ENCODE assay signal across 26 mouse cellular contexts in genomic region chr6:127418322-127418721, GRCm38 (mm10). TPM values are rescaled to one million over a fixed set of nuclear protein-coding genes. Genes with fewer than 3 reads are reported as not detected.
DNase-seq lines count a peak whose midpoint lies in the region; ATAC-seq and TF ChIP-seq lines count a peak whose summit lies in the region.
"Had no signal": no experiment of that assay in that cellular context is flagged by ENCODE, and none has a peak within 500 bp of the region (broad histone marks: within the 10 kb centered on the region; RNA-seq: fewer than 3 reads in every experiment).

No protein-coding gene starts in this region.

- no peak for TF ChIP-seq CTCF in hindbrain, postnatal 0 days (IDR thresholded peaks at IDR 0.05; ENCODE audit: low read depth)

- no peaks in the 10 kb centered on the region for H3K9me3 ChIP-seq in hindbrain, embryonic 11.5 days (ENCODE audit: control insufficient read depth, low read length)
- H3K9me3 ChIP-seq in hindbrain, postnatal 0 days (ENCODE audit: low read length) = no peaks in the 10 kb centered on the region
- H3K9me3 ChIP-seq in forebrain, embryonic 11.5 days (ENCODE audit: control insufficient read depth, low read length) = no peaks in the 10 kb centered on the region
- H3K9me3 ChIP-seq in forebrain, embryonic 16.5 days (ENCODE audit: control insufficient read depth, low read length) = no peaks in the 10 kb centered on the region
- no peaks in the 10 kb centered on the region for H3K9me3 ChIP-seq in midbrain, embryonic 15.5 days
- no peaks in the 10 kb centered on the region for H3K9me3 ChIP-seq in liver, embryonic 12.5 days (replicated peaks)
- H3K9me3 ChIP-seq: G1E; kidney, embryonic 15.5 days; limb, embryonic 13.5 days; neural tube, embryonic 15.5 days had no signal

- H3K27ac ChIP-seq in hindbrain, embryonic 11.5 days (ENCODE audit: low read depth, low read length) = peak overlapping the region; percentile 42; the same call in 1 of the 2 replicates
- no peak overlapping the region for H3K27ac ChIP-seq in hindbrain, postnatal 0 days
- H3K27ac ChIP-seq in forebrain, embryonic 11.5 days (ENCODE audit: low read depth, low read length) = peak overlapping the region; percentile 85
- peak overlapping the region; percentile 85 for H3K27ac ChIP-seq in forebrain, embryonic 16.5 days (ENCODE audit: low read length)
- peak overlapping the region; percentile 27; the same call in 1 of the 2 replicates for H3K27ac ChIP-seq in midbrain, embryonic 15.5 days
- no peak overlapping the region for H3K27ac ChIP-seq in liver, embryonic 12.5 days
- H3K27ac ChIP-seq: heart, adult 2 months; kidney, embryonic 15.5 days; layer of hippocampus, adult 2 months; left cerebral cortex, adult 2 months; limb, embryonic 13.5 days; neural tube, embryonic 15.5 days had no signal

- no peaks in the 10 kb centered on the region for H3K27me3 ChIP-seq in hindbrain, embryonic 11.5 days (ENCODE audit: control insufficient read depth, insufficient read depth, low read length)
- no peaks in the 10 kb centered on the region for H3K27me3 ChIP-seq in hindbrain, postnatal 0 days (ENCODE audit: insufficient read depth, low read length)
- no peaks in the 10 kb centered on the region for H3K27me3 ChIP-seq in forebrain, embryonic 11.5 days (ENCODE audit: control insufficient read depth, insufficient read depth, low read length)
- H3K27me3 ChIP-seq in forebrain, embryonic 16.5 days (replicated peaks; ENCODE audit: control insufficient read depth, insufficient read depth, low read length) = no peaks in the 10 kb centered on the region
- H3K27me3 ChIP-seq in midbrain, embryonic 15.5 days (replicated peaks) = no peaks in the 10 kb centered on the region
- no peaks in the 10 kb centered on the region for H3K27me3 ChIP-seq in liver, embryonic 12.5 days (replicated peaks)
- H3K27me3 ChIP-seq: kidney, embryonic 15.5 days; limb, embryonic 13.5 days; neural tube, embryonic 15.5 days had no signal

- no peaks in the 10 kb centered on the region for H3K36me3 ChIP-seq in hindbrain, embryonic 11.5 days (ENCODE audit: control insufficient read depth, insufficient read depth, low read length)
- no peaks in the 10 kb centered on the region for H3K36me3 ChIP-seq in hindbrain, postnatal 0 days (ENCODE audit: insufficient read depth, low read length)
- no peaks in the 10 kb centered on the region for H3K36me3 ChIP-seq in forebrain, embryonic 11.5 days (ENCODE audit: control insufficient read depth, insufficient read depth, low read length)
- H3K36me3 ChIP-seq in forebrain, embryonic 16.5 days (ENCODE audit: control insufficient read depth, insufficient read depth) = no peaks in the 10 kb centered on the region
- no peaks in the 10 kb centered on the region for H3K36me3 ChIP-seq in midbrain, embryonic 15.5 days (replicated peaks)
- H3K36me3 ChIP-seq in liver, embryonic 12.5 days = no peaks in the 10 kb centered on the region
- H3K36me3 ChIP-seq: G1E; heart, embryonic 12.5 days; kidney, embryonic 15.5 days; limb, embryonic 13.5 days; neural tube, embryonic 15.5 days had no signal

- DNase-seq in hindbrain, embryonic 11.5 days (ENCODE audit: low spot score) = peak; percentile 4
- DNase-seq in hindbrain, postnatal 0 days (ENCODE audit: low spot score) = no peak
- DNase-seq in forebrain, embryonic 11.5 days (ENCODE audit: low spot score) = no peak
- DNase-seq in kidney, postnatal 14 days = no peak
- DNase-seq: adrenal gland, adult 8-10 months; cerebellum, adult 2 months; cerebellum, postnatal 14 days; heart, adult 2 months; kidney, adult 18-20 months; kidney, postnatal 36 days; liver, postnatal 0 days; lung, postnatal 36 days; right cerebral cortex, postnatal 25 days; thymus, adult 2 months; thymus, postnatal 36 days had no signal

- no peak overlapping the region for H3K9ac ChIP-seq in hindbrain, embryonic 11.5 days (ENCODE audit: low read depth, low read length)
- H3K9ac ChIP-seq in hindbrain, postnatal 0 days (replicated peaks; ENCODE audit: low read length) = no peak overlapping the region
- peak overlapping the region; percentile 27 for H3K9ac ChIP-seq in forebrain, embryonic 11.5 days (ENCODE audit: low read length)
- no peak overlapping the region for H3K9ac ChIP-seq in forebrain, embryonic 16.5 days (replicated peaks; ENCODE audit: low read depth, low read length)
- no peak overlapping the region for H3K9ac ChIP-seq in midbrain, embryonic 15.5 days
- no peak overlapping the region for H3K9ac ChIP-seq in liver, embryonic 12.5 days
- H3K9ac ChIP-seq: heart, embryonic 12.5 days; kidney, embryonic 15.5 days; limb, embryonic 13.5 days; liver, postnatal 0 days; neural tube, embryonic 15.5 days had no signal

- no peaks in the 10 kb centered on the region for H3K4me1 ChIP-seq in hindbrain, embryonic 11.5 days (replicated peaks; ENCODE audit: control insufficient read depth, insufficient read depth, low read length)
- no peaks in the 10 kb centered on the region; the same call in 1 of the 2 replicates for H3K4me1 ChIP-seq in hindbrain, postnatal 0 days (ENCODE audit: insufficient read depth, low read length)
- peaks cover 6% of the 10 kb centered on the region; the same call in 1 of the 2 replicates for H3K4me1 ChIP-seq in forebrain, embryonic 11.5 days (replicated peaks; ENCODE audit: control insufficient read depth, insufficient read depth, low read length)
- peaks cover 12% of the 10 kb centered on the region for H3K4me1 ChIP-seq in forebrain, embryonic 16.5 days (replicated peaks; ENCODE audit: control insufficient read depth, insufficient read depth, low read length)
- H3K4me1 ChIP-seq in midbrain, embryonic 15.5 days = no peaks in the 10 kb centered on the region
- H3K4me1 ChIP-seq in liver, embryonic 12.5 days = no peaks in the 10 kb centered on the region
- H3K4me1 ChIP-seq: heart, embryonic 12.5 days; kidney, embryonic 15.5 days; neural tube, embryonic 15.5 days had no signal

- H3K4me3 ChIP-seq in hindbrain, embryonic 11.5 days (ENCODE audit: low read depth, low read length) = no peak overlapping the region
- H3K4me3 ChIP-seq in hindbrain, postnatal 0 days (ENCODE audit: low read length) = no peak overlapping the region
- H3K4me3 ChIP-seq in forebrain, embryonic 11.5 days (ENCODE audit: low read depth, low read length) = no peak overlapping the region
- H3K4me3 ChIP-seq in forebrain, embryonic 16.5 days (replicated peaks; ENCODE audit: low read length) = no peak overlapping the region
- H3K4me3 ChIP-seq in midbrain, embryonic 15.5 days = no peak overlapping the region
- H3K4me3 ChIP-seq in liver, embryonic 12.5 days = no peak overlapping the region
- H3K4me3 ChIP-seq: heart, adult 2 months; heart, embryonic 12.5 days; kidney, embryonic 15.5 days; layer of hippocampus, adult 2 months; left cerebral cortex, adult 2 months; limb, embryonic 13.5 days; neural tube, embryonic 15.5 days had no signal

- H3K4me2 ChIP-seq in hindbrain, embryonic 11.5 days (replicated peaks; ENCODE audit: low read depth, low read length) = no peak overlapping the region
- no peak overlapping the region for H3K4me2 ChIP-seq in hindbrain, postnatal 0 days (ENCODE audit: low read depth, low read length)
- no peak overlapping the region for H3K4me2 ChIP-seq in forebrain, embryonic 11.5 days (ENCODE audit: low read depth, low read length, severe bottlenecking)
- no peak overlapping the region for H3K4me2 ChIP-seq in forebrain, embryonic 16.5 days (ENCODE audit: low read length)
- no peak overlapping the region for H3K4me2 ChIP-seq in midbrain, embryonic 15.5 days
- no peak overlapping the region for H3K4me2 ChIP-seq in liver, embryonic 12.5 days
- H3K4me2 ChIP-seq: heart, embryonic 12.5 days; kidney, embryonic 15.5 days; limb, embryonic 13.5 days; liver, embryonic 11.5 days; neural tube, embryonic 15.5 days had no signal

- WGBS in hindbrain, embryonic 11.5 days = 65% methylated on average over 2 of the region's 2 CpGs
- 41% methylated on average over 2 of the region's 2 CpGs for WGBS in hindbrain, postnatal 0 days
- 79% methylated on average over 2 of the region's 2 CpGs for WGBS in forebrain, embryonic 11.5 days
- 25% methylated on average over 2 of the region's 2 CpGs for WGBS in forebrain, embryonic 16.5 days
- WGBS in midbrain, embryonic 15.5 days = 66% methylated on average over 2 of the region's 2 CpGs
- WGBS in liver, embryonic 12.5 days (ENCODE audit: insufficient replicate concordance) = 57% methylated on average over 2 of the region's 2 CpGs

- no peak for ATAC-seq in hindbrain, embryonic 11.5 days (ENCODE audit: low FRiP score)
- ATAC-seq in hindbrain, postnatal 0 days = no peak
- ATAC-seq in forebrain, embryonic 11.5 days (replicated peaks; ENCODE audit: low FRiP score) = 0 out of 2 replicates have a peak, but pooled peaks have one; percentile 37
- ATAC-seq in forebrain, embryonic 16.5 days = peak; percentile 31
- no peak for ATAC-seq in midbrain, embryonic 15.5 days (replicated peaks)
- ATAC-seq in liver, embryonic 12.5 days = no peak
- ATAC-seq: liver, postnatal 0 days had no signal

RNA-seq across cellular contexts. Expression of gene Parp11, which starts 28.3 kb away (rescaled TPM):
- 59.7 and 61.1 TPM in 2 replicates for polyA plus RNA-seq in hindbrain, embryonic 11.5 days (2014; fragmentation: Nextera tagmentation; extraction: Ambion mirVana)
- 38.9 and 39.6 TPM in 2 replicates for total RNA-seq in hindbrain, postnatal 0 days (2014; rRNA removed)
- 43.0 and 43.9 TPM in 2 replicates for polyA plus RNA-seq in hindbrain, postnatal 0 days (2015; fragmentation: Nextera tagmentation; extraction: Ambion mirVana)
- polyA plus RNA-seq in forebrain, embryonic 11.5 days (2014; fragmentation: Nextera tagmentation; extraction: Ambion mirVana) = 59.2 and 60.7 TPM in 2 replicates
- polyA plus RNA-seq in forebrain, embryonic 16.5 days (2015; fragmentation: Nextera tagmentation; extraction: Ambion mirVana) = 83.5 and 89.7 TPM in 2 replicates
- 90.4 and 95.6 TPM in 2 replicates for polyA plus RNA-seq in midbrain, embryonic 15.5 days (2015; fragmentation: Nextera tagmentation; extraction: Ambion mirVana)
- polyA plus RNA-seq in liver, embryonic 12.5 days (2016; fragmentation: Nextera tagmentation; extraction: Ambion mirVana) = 8.2 and 10.2 TPM in 2 replicates

Comparison
In these comparisons a context has a peak if more than half of its experiments do, and no peak if none do; other contexts are left out.
1. H3K27ac ChIP-seq: peak in hindbrain, embryonic 11.5 days (single experiment), forebrain, embryonic 11.5 days (single experiment), forebrain, embryonic 16.5 days (single experiment) and midbrain, embryonic 15.5 days (single experiment); none in hindbrain, postnatal 0 days (single experiment) and liver, embryonic 12.5 days (single experiment).
2. ATAC-seq: peak in forebrain, embryonic 11.5 days (single experiment) and forebrain, embryonic 16.5 days (single experiment); none in hindbrain, embryonic 11.5 days (single experiment), hindbrain, postnatal 0 days (single experiment), midbrain, embryonic 15.5 days (single experiment) and liver, embryonic 12.5 days (single experiment).